Mouse (Mus musculus): Measurements from ENCODE around the gene Faah.

Faah gene

GRCm38 (mm10) chr4:116017902-116018746 lies at the start of gene Faah:
Gene Faah (minus strand): TSS chr4:116017926.
- peak; percentile 36 for DNase-seq

- DNase-seq, result no peak
Observed at GRCm38 (mm10) chr4:116063855-116064254, 46.1 kb upstream of the Faah start.

GRCm38 (mm10) chr4:116059012-116059726 lies 41.4 kb upstream of the Faah start:
- no peak for DNase-seq

- DNase-seq, result no peak
Observed at GRCm38 (mm10) chr4:116057559-116057958, 39.8 kb upstream of the Faah start.

- DNase-seq, result peak; percentile 91
Observed at GRCm38 (mm10) chr4:116053399-116053961, 35.8 kb upstream of the Faah start, which contains the start of gene Nsun4. Gene Nsun4 (minus strand): TSS chr4:116053876.

GRCm38 (mm10) chr4:116052526-116053293 lies 35.0 kb upstream of the Faah start:
- DNase-seq, result peak; percentile 59

GRCm38 (mm10) chr4:116049211-116049610 lies 31.5 kb upstream of the Faah start:
- no peak for DNase-seq

GRCm38 (mm10) chr4:116048130-116048920 lies 30.6 kb upstream of the Faah start:
- no peak for DNase-seq

GRCm38 (mm10) chr4:116047681-116048080 lies 30.0 kb upstream of the Faah start:
- DNase-seq, result no peak

GRCm38 (mm10) chr4:116046604-116047003 lies 28.9 kb upstream of the Faah start:
- no peak for DNase-seq

GRCm38 (mm10) chr4:116042186-116042585 lies 24.5 kb upstream of the Faah start:
- DNase-seq, result no peak

GRCm38 (mm10) chr4:116040466-116040865 lies 22.7 kb upstream of the Faah start:
- no peak for DNase-seq

- no peak for DNase-seq
Observed at GRCm38 (mm10) chr4:116033374-116033773, 15.6 kb upstream of the Faah start.

- no peak for DNase-seq
Observed at GRCm38 (mm10) chr4:116032906-116033305, 15.2 kb upstream of the Faah start.

- DNase-seq, result peak; percentile 72
Observed at GRCm38 (mm10) chr4:116017300-116017901, 325 bp downstream of the Faah start.

GRCm38 (mm10) chr4:116016862-116017299 lies 845 bp downstream of the Faah start:
- no peak for DNase-seq

- DNase-seq, result peak; percentile 37
Observed at GRCm38 (mm10) chr4:116016396-116016795, 1.3 kb downstream of the Faah start.

GRCm38 (mm10) chr4:116015996-116016395 lies 1.7 kb downstream of the Faah start:
- DNase-seq, result peak; percentile 51

GRCm38 (mm10) chr4:116015502-116015901 lies 2.2 kb downstream of the Faah start:
- peak; percentile 30 for DNase-seq

- no peak for DNase-seq
Observed at GRCm38 (mm10) chr4:116010186-116010585, 7.5 kb downstream of the Faah start.

GRCm38 (mm10) chr4:116001206-116001605 lies 16.5 kb downstream of the Faah start:
- no peak for DNase-seq
